Mouse (Mus musculus) hindbrain, postnatal 0 days (tissue): ENCODE data around the gene Rhbdl1. TPM values are rescaled to one million over a fixed set of nuclear protein-coding genes. Genes with fewer than 3 reads are reported as not detected.

Experiments
- ATAC-seq: fragments of 200-750 bp; cut with Nextera tagmentation; 2 replicates; pipeline ENCODE4 v1.8.0; 2017; ENCODE audit warnings: mild to moderate bottlenecking, moderate TSS enrichment, moderate library complexity
- DNase-seq: peaks from one replicate; pipeline ENCODE4 v3.0.0-alpha.2; 2015; ENCODE audit warnings: low spot score
- H3K27ac ChIP-seq: fragments of 300-500 bp; sonication (generic); 2 replicates; pipeline ENCODE4 v1.5.1; 2014; ENCODE audit warnings: mild to moderate bottlenecking
- H3K27me3 ChIP-seq: fragments of 300-500 bp; sonication (generic); 2 replicates; pipeline ENCODE4 v1.6.1; 2014; ENCODE audit warnings: low read length, mixed read lengths; ENCODE audit not compliant: insufficient read depth
- H3K36me3 ChIP-seq: fragments of 300-500 bp; sonication (generic); 2 replicates; pipeline ENCODE4 v1.6.1; 2014; ENCODE audit warnings: low read length, mixed read lengths; ENCODE audit not compliant: insufficient read depth
- H3K4me1 ChIP-seq: fragments of 300-500 bp; sonication (generic); 2 replicates; pipeline ENCODE4 v1.6.1; 2014; ENCODE audit warnings: antibody characterized with exemption, low read length, mixed read lengths; ENCODE audit not compliant: insufficient read depth
- H3K4me2 ChIP-seq: fragments of 300-500 bp; sonication (generic); 2 replicates; pipeline ENCODE4 v1.6.1; 2014; ENCODE audit warnings: low read depth, mild to moderate bottlenecking, low read length, moderate library complexity, mixed read lengths
- H3K4me3 ChIP-seq: fragments of 300-500 bp; sonication (generic); 2 replicates; pipeline ENCODE4 v1.5.1; 2014; ENCODE audit warnings: low read length
- H3K9ac ChIP-seq: fragments of 300-500 bp; sonication (generic); replicated peaks from 2 replicates; pipeline ENCODE4 v1.6.1; 2014; ENCODE audit warnings: mild to moderate bottlenecking, low read length, moderate library complexity, mixed read lengths
- H3K9me3 ChIP-seq: fragments of 300-500 bp; sonication (generic); 2 replicates; pipeline ENCODE4 v1.6.1; 2016; ENCODE audit warnings: low read length, mixed read lengths
- CTCF ChIP-seq: IDR thresholded peaks from 2 replicates; pipeline ENCODE4 v1.5.1; 2016; ENCODE audit warnings: antibody characterized with exemption, control low read depth, low read depth
- WGBS: fragments of 180-500 bp; shearing (Covaris S2); extraction: QIAGEN DNeasy Blood & Tissue Kit; methylation state at CpG from one replicate; pipeline ENCODE4 v1.1.7; 2014; 5-methylcytosine and 5-hydroxymethylcytosine counted together
- polyA plus RNA-seq: library from polyadenylated mRNA; unstranded; fragments of >200 nt; fragmentation: Nextera tagmentation; extraction: Ambion mirVana; gene quantifications from 2 replicates; pipeline ENCODE4 v1.2.1, GENCODE M21; 2015
- total RNA-seq: library from RNA; depleted of rRNA; stranded (reverse); fragments of >200 nt; gene quantifications from 2 replicates; pipeline ENCODE4 v1.2.3, GENCODE M21; 2014

The Rhbdl1 gene
- total and polyA plus RNA-seq, 2 experiments from 2014 or later, result 78.6 to 135 TPM

GRCm38 (mm10) chr17:25830806-25831431 lies 6.2 kb downstream of the Rhbdl1 start:
- ATAC-seq (no peak), DNase-seq (no peak)
- H3K36me3 ChIP-seq, result peaks cover 25% of the 10 kb centered on the region; the same call in 1 of the 2 replicates
- no peak overlapping the region for H3K27ac ChIP-seq
- H3K9ac ChIP-seq, result no peak overlapping the region
- peak overlapping the region; percentile 80; the same call in 1 of the 2 replicates for H3K4me2 ChIP-seq
- TF ChIP-seq CTCF, result no peak
- 86% methylated on average over 14 of the region's 14 CpGs for WGBS
- no peaks in the 10 kb centered on the region for H3K9me3 ChIP-seq
- no peaks in the 10 kb centered on the region for H3K27me3 ChIP-seq
- H3K4me3 ChIP-seq, result no peak overlapping the region
- H3K4me1 ChIP-seq, result peaks cover 41% of the 10 kb centered on the region

GRCm38 (mm10) chr17:25830200-25830753 lies 6.8 kb downstream of the Rhbdl1 start:
- TF ChIP-seq CTCF, result no peak
- Histone ChIP-seq H3K4me3 (peak overlapping the region; percentile 46; the same call in 1 of the 2 replicates), H3K36me3 (peaks cover 25% of the 10 kb centered on the region; the same call in 1 of the 2 replicates)

GRCm38 (mm10) chr17:25829558-25830017 lies 7.5 kb downstream of the Rhbdl1 start:
- ATAC-seq (no peak), DNase-seq (no peak)
- no peaks in the 10 kb centered on the region for H3K9me3 ChIP-seq
- H3K36me3 ChIP-seq, result peaks cover 25% of the 10 kb centered on the region; the same call in 1 of the 2 replicates
- H3K27ac ChIP-seq, result peak overlapping the region; percentile 96
- WGBS, result 34% methylated on average over 8 of the region's 8 CpGs
- H3K27me3 ChIP-seq, result no peaks in the 10 kb centered on the region
- TF ChIP-seq CTCF, result no peak
- peak overlapping the region; percentile 46 for H3K4me3 ChIP-seq
- peak overlapping the region; percentile 80 for H3K9ac ChIP-seq
- H3K4me2 ChIP-seq, result peak overlapping the region; percentile 80
- peaks cover 34% of the 10 kb centered on the region for H3K4me1 ChIP-seq

More at GRCm38 (mm10) chr17:25830200-25830753, 6.8 kb downstream of the Rhbdl1 start:
- Histone ChIP-seq H3K4me2 (peak overlapping the region; percentile 80; the same call in 1 of the 2 replicates), H3K9me3 (no peaks in the 10 kb centered on the region), H3K27me3 (no peaks in the 10 kb centered on the region), H3K9ac (no peak overlapping the region), H3K27ac (no peak overlapping the region), H3K4me1 (peaks cover 35% of the 10 kb centered on the region)
- no peak for DNase-seq
- 84% methylated on average over 4 of the region's 4 CpGs for WGBS
- no peak for ATAC-seq

GRCm38 (mm10) chr17:25828712-25829557 lies 8.2 kb downstream of the Rhbdl1 start, which contains the start of gene Jmjd8:
Gene Jmjd8 (plus strand): TSS chr17:25828867.
- Histone ChIP-seq H3K4me3 (peak within 1 kb of the TSS; percentile 46), H3K27ac (peak within 1 kb of the TSS; percentile 96), H3K9me3 (no peaks in the 10 kb centered on the region), H3K4me2 (peak within 1 kb of the TSS; percentile 80), H3K4me1 (peaks cover 34% of the 10 kb centered on the region), H3K36me3 (peaks cover 25% of the 10 kb centered on the region; the same call in 1 of the 2 replicates), H3K9ac (peak within 1 kb of the TSS; percentile 80), H3K27me3 (no peaks in the 10 kb centered on the region)
- peak; percentile 94 for DNase-seq
- under 1% methylated on average over 32 of the region's 32 CpGs for WGBS
- peak; percentile 67 for ATAC-seq
- peak; percentile 72 for TF ChIP-seq CTCF

DNA sequence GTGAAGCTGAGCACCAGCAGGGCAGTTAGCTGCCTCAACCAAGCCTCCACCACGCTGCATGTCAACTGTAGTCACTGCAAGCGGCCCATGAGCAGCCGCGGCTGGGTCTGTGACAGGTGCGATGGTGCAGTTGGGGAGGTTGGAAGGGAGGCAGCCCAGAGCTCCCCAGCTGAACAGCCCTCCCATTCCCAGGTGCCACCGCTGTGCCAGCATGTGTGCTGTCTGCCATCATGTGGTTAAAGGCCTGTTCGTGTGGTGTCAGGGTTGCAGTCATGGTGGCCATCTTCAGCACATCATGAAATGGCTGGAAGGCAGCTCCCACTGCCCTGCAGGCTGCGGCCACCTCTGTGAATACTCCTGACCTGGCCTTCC lies 8.9 kb downstream of the Rhbdl1 start:
- WGBS, result 75% methylated on average over 8 of the region's 8 CpGs
- H3K36me3 ChIP-seq, result peaks cover 25% of the 10 kb centered on the region; the same call in 1 of the 2 replicates

GRCm38 (mm10) chr17:25827546-25828222 lies 9.4 kb downstream of the Rhbdl1 start:
- TF ChIP-seq CTCF, result no peak
- Histone ChIP-seq H3K4me1 (peaks cover 35% of the 10 kb centered on the region), H3K9me3 (no peaks in the 10 kb centered on the region), H3K4me2 (no peak overlapping the region), H3K27ac (peak overlapping the region; percentile 96; the same call in 1 of the 2 replicates), H3K27me3 (no peaks in the 10 kb centered on the region), H3K9ac (peak overlapping the region; percentile 80; the same call in 1 of the 2 replicates), H3K36me3 (peaks cover 25% of the 10 kb centered on the region; the same call in 1 of the 2 replicates), H3K4me3 (no peak overlapping the region)
- no peak for ATAC-seq
- 86% methylated on average over 22 of the region's 22 CpGs for WGBS
- no peak for DNase-seq

More for the DNA sequence above, 8.9 kb downstream of the Rhbdl1 start:
- DNase-seq (no peak), ATAC-seq (no peak)
- Histone ChIP-seq H3K9me3 (no peaks in the 10 kb centered on the region), H3K4me2 (peak overlapping the region; percentile 80), H3K4me3 (peak overlapping the region; percentile 46), H3K9ac (peak overlapping the region; percentile 80), H3K27ac (peak overlapping the region; percentile 96), H3K27me3 (no peaks in the 10 kb centered on the region), H3K4me1 (peaks cover 35% of the 10 kb centered on the region)
- TF ChIP-seq CTCF, result no peak
